Mouse (Mus musculus) v-Abl transformed pro-B cells (cell line): ENCODE data around the gene Lrp11.

Experiments
- in situ Hi-C, 2 experiments: fragments of 400-800 bp; cut with MboI; formaldehyde crosslinking; loops; one replicate each; pipeline ENCODE4 v1.15.1; 2025; ENCODE audit not compliant: unreplicated experiment in 2 of 2

Gene Lrp11

GRCm38 (mm10) chr10:7622378-7622777, 32.8 kb downstream of the Lrp11 start:
- in situ Hi-C loops: no loop called here

- in situ Hi-C loops: no loop called here
These were observed 34.4 kb downstream of the Lrp11 start for GRCm38 (mm10) chr10:7623861-7624518.

GRCm38 (mm10) chr10:7629092-7629491, 39.5 kb downstream of the Lrp11 start:
- in situ Hi-C loops: no loop called here

GRCm38 (mm10) chr10:7630286-7630685, 40.7 kb downstream of the Lrp11 start:
- in situ Hi-C loops: no loop called here

GRCm38 (mm10) chr10:7630951-7631720, 41.5 kb downstream of the Lrp11 start:
- in situ Hi-C loops: no loop called here

- in situ Hi-C loops: no loop called here
These were observed 50.8 kb downstream of the Lrp11 start for GRCm38 (mm10) chr10:7640366-7640765.

- in situ Hi-C loops: no loop called here
These were observed 56.3 kb downstream of the Lrp11 start for GRCm38 (mm10) chr10:7645911-7646310.

GRCm38 (mm10) chr10:7649059-7649458, 59.5 kb downstream of the Lrp11 start:
- in situ Hi-C loops: no loop called here

- in situ Hi-C loops: no loop called here
These were observed 61.5 kb downstream of the Lrp11 start for GRCm38 (mm10) chr10:7651057-7651456.

GRCm38 (mm10) chr10:7662471-7663141, 73.0 kb downstream of the Lrp11 start:
- in situ Hi-C loops: no loop called here

- in situ Hi-C loops: no loop called here
These were observed 73.8 kb downstream of the Lrp11 start for GRCm38 (mm10) chr10:7663159-7664026.

- in situ Hi-C loops: no loop called here
These were observed 74.5 kb downstream of the Lrp11 start for GRCm38 (mm10) chr10:7664027-7664526.

- in situ Hi-C loops: no loop called here
These were observed 75.3 kb downstream of the Lrp11 start for GRCm38 (mm10) chr10:7664889-7665288.

GRCm38 (mm10) chr10:7667342-7667802, 77.8 kb downstream of the Lrp11 start, which contains the start of gene Nup43:
Gene Nup43 (plus strand): TSS chr10:7667503.
- in situ Hi-C loops: no loop called here

GRCm38 (mm10) chr10:7673673-7674072, 84.1 kb downstream of the Lrp11 start:
- in situ Hi-C loops: no loop called here
